Mouse (Mus musculus) stomach, embryonic 15.5 days (tissue): ENCODE data around the gene Gm20388. TPM values are rescaled to one million over a fixed set of nuclear protein-coding genes. Genes with fewer than 3 reads are reported as not detected.
A peak's percentile ranks its signal among the peaks of the same experiment; 100 is the strongest.

Source experiments
- ATAC-seq: fragments of 200-750 bp; cut with Nextera tagmentation; 2 replicates; pipeline ENCODE4 v1.8.0; 2017; ENCODE audit warnings: low read depth, moderate number of reproducible peaks, moderate TSS enrichment; ENCODE audit not compliant: insufficient read depth, low FRiP score
- H3K27ac ChIP-seq: fragments of 300-500 bp; sonication (generic); 2 replicates; pipeline ENCODE4 v1.5.1; 2015; ENCODE audit warnings: mild to moderate bottlenecking, inconsistent platforms
- H3K27me3 ChIP-seq: fragments of 300-500 bp; sonication (generic); replicated peaks from 2 replicates; pipeline ENCODE4 v1.6.1; 2015; ENCODE audit warnings: inconsistent platforms
- H3K36me3 ChIP-seq: fragments of 300-500 bp; sonication (generic); 2 replicates; pipeline ENCODE4 v1.6.1; 2015; ENCODE audit warnings: inconsistent platforms
- H3K4me1 ChIP-seq: fragments of 300-500 bp; sonication (generic); 2 replicates; pipeline ENCODE4 v1.6.1; 2015; ENCODE audit warnings: inconsistent platforms
- H3K4me2 ChIP-seq: fragments of 300-500 bp; sonication (generic); 2 replicates; pipeline ENCODE4 v1.6.1; 2015; ENCODE audit warnings: mild to moderate bottlenecking, inconsistent platforms
- H3K4me3 ChIP-seq: fragments of 300-500 bp; sonication (generic); replicated peaks from 2 replicates; pipeline ENCODE4 v1.5.1; 2015; ENCODE audit warnings: inconsistent platforms
- H3K9ac ChIP-seq: fragments of 300-500 bp; sonication (generic); 2 replicates; pipeline ENCODE4 v1.6.1; 2015; ENCODE audit warnings: inconsistent platforms
- H3K9me3 ChIP-seq: fragments of 300-500 bp; sonication (generic); 2 replicates; pipeline ENCODE4 v1.6.1; 2016; ENCODE audit warnings: inconsistent platforms
- WGBS: fragments of 180-500 bp; shearing (Covaris S2); methylation state at CpG from one replicate; pipeline ENCODE4 v1.1.7; 2015; 5-methylcytosine and 5-hydroxymethylcytosine counted together
- polyA plus RNA-seq: library from polyadenylated mRNA; unstranded; fragments of >200 nt; fragmentation: Nextera tagmentation; extraction: Ambion mirVana; gene quantifications from 2 replicates; pipeline ENCODE4 v1.2.1, GENCODE M21; 2015

Gene Gm20388
- polyA plus RNA-seq, 1 experiment from 2014 or later: not detected

- no peaks in the 10 kb centered on the region for H3K36me3 ChIP-seq
- no peak overlapping the region for H3K4me2 ChIP-seq
- H3K9ac ChIP-seq: no peak overlapping the region
- no peak for ATAC-seq
- peaks cover 7% of the 10 kb centered on the region; the same call in 1 of the 2 replicates for H3K4me1 ChIP-seq
- H3K27me3 ChIP-seq: no peaks in the 10 kb centered on the region
- H3K4me3 ChIP-seq: no peak overlapping the region
- WGBS: 71% methylated on average over 9 of the region's 9 CpGs
- H3K27ac ChIP-seq: no peak overlapping the region
- H3K9me3 ChIP-seq: no peaks in the 10 kb centered on the region
Measured at GRCm38 (mm10) chr8:121857331-121857730, 1946.7 kb downstream of the Gm20388 start.

GRCm38 (mm10) chr8:121857747-121858146, 1947.1 kb downstream of the Gm20388 start:
- 36% methylated on average over 2 of the region's 2 CpGs for WGBS

GRCm38 (mm10) chr8:121861276-121861675, 1950.6 kb downstream of the Gm20388 start:
- no peaks in the 10 kb centered on the region for H3K9me3 ChIP-seq
- ATAC-seq: no peak

More at GRCm38 (mm10) chr8:121857747-121858146, 1947.1 kb downstream of the Gm20388 start:
- ATAC-seq: no peak
- H3K27ac ChIP-seq: no peak overlapping the region
- no peak overlapping the region for H3K9ac ChIP-seq
- H3K9me3 ChIP-seq: no peaks in the 10 kb centered on the region
- no peaks in the 10 kb centered on the region for H3K27me3 ChIP-seq
- H3K4me2 ChIP-seq: no peak overlapping the region
- H3K4me3 ChIP-seq: no peak overlapping the region
- H3K4me1 ChIP-seq: 0 out of 2 replicates have a peak, but pooled peaks cover 3% of the 10 kb centered on the region
- no peaks in the 10 kb centered on the region for H3K36me3 ChIP-seq

GRCm38 (mm10) chr8:121861806-121862548, 1951.3 kb downstream of the Gm20388 start:
- 0 out of 2 replicates have a peak, but pooled peaks cover 3% of the 10 kb centered on the region for H3K4me1 ChIP-seq
- no peaks in the 10 kb centered on the region for H3K9me3 ChIP-seq
- no peak overlapping the region for H3K27ac ChIP-seq
- 63% methylated on average over 12 of the region's 12 CpGs for WGBS
- H3K4me3 ChIP-seq: no peak overlapping the region
- H3K36me3 ChIP-seq: no peaks in the 10 kb centered on the region
- no peak overlapping the region for H3K4me2 ChIP-seq
- no peaks in the 10 kb centered on the region for H3K27me3 ChIP-seq
- ATAC-seq: peak; percentile 67; the same call in 1 of the 2 replicates
- H3K9ac ChIP-seq: no peak overlapping the region

More at GRCm38 (mm10) chr8:121861276-121861675, 1950.6 kb downstream of the Gm20388 start:
- H3K36me3 ChIP-seq: no peaks in the 10 kb centered on the region
- no peaks in the 10 kb centered on the region for H3K27me3 ChIP-seq
- 0 out of 2 replicates have a peak, but pooled peaks cover 3% of the 10 kb centered on the region for H3K4me1 ChIP-seq
- H3K27ac ChIP-seq: no peak overlapping the region; the same call in 1 of the 2 replicates
- no peak overlapping the region for H3K9ac ChIP-seq
- no peak overlapping the region for H3K4me3 ChIP-seq
- no peak overlapping the region for H3K4me2 ChIP-seq
- 45% methylated on average over 6 of the region's 6 CpGs for WGBS

GRCm38 (mm10) chr8:121865356-121865755, 1954.7 kb downstream of the Gm20388 start:
- Histone ChIP-seq H3K27me3 (no peaks in the 10 kb centered on the region), H3K4me3 (no peak overlapping the region), H3K9ac (no peak overlapping the region), H3K4me2 (no peak overlapping the region), H3K4me1 (0 out of 2 replicates have a peak, but pooled peaks cover 3% of the 10 kb centered on the region), H3K9me3 (no peaks in the 10 kb centered on the region), H3K36me3 (no peaks in the 10 kb centered on the region), H3K27ac (no peak overlapping the region)
- WGBS: 44% methylated on average over 8 of the region's 8 CpGs
- ATAC-seq: peak; percentile 19; the same call in 1 of the 2 replicates

GRCm38 (mm10) chr8:121868196-121868595, 1957.6 kb downstream of the Gm20388 start:
- peaks cover 5% of the 10 kb centered on the region; the same call in 1 of the 2 replicates for H3K4me1 ChIP-seq
- H3K36me3 ChIP-seq: no peaks in the 10 kb centered on the region
- WGBS: 86% methylated on average over 5 of the region's 5 CpGs
- no peaks in the 10 kb centered on the region for H3K27me3 ChIP-seq
- no peaks in the 10 kb centered on the region for H3K9me3 ChIP-seq
- H3K27ac ChIP-seq: no peak overlapping the region
- no peak overlapping the region for H3K9ac ChIP-seq
- no peak for ATAC-seq
- no peak overlapping the region for H3K4me3 ChIP-seq
- H3K4me2 ChIP-seq: no peak overlapping the region

- WGBS: 78% methylated on average over 7 of the region's 7 CpGs
- Histone ChIP-seq H3K27me3 (no peaks in the 10 kb centered on the region), H3K36me3 (no peaks in the 10 kb centered on the region), H3K27ac (no peak overlapping the region), H3K4me2 (no peak overlapping the region), H3K9ac (no peak overlapping the region), H3K4me1 (peaks cover 5% of the 10 kb centered on the region; the same call in 1 of the 2 replicates), H3K9me3 (no peaks in the 10 kb centered on the region), H3K4me3 (no peak overlapping the region)
- no peak for ATAC-seq
Measured at GRCm38 (mm10) chr8:121868896-121869295, 1958.3 kb downstream of the Gm20388 start.

GRCm38 (mm10) chr8:121870190-121870589, 1959.5 kb downstream of the Gm20388 start:
- no peak for ATAC-seq
- no peaks in the 10 kb centered on the region for H3K9me3 ChIP-seq
- no peaks in the 10 kb centered on the region for H3K27me3 ChIP-seq
- 75% methylated on average over 2 of the region's 2 CpGs for WGBS
- no peak overlapping the region for H3K27ac ChIP-seq
- no peak overlapping the region for H3K4me2 ChIP-seq
- no peak overlapping the region for H3K9ac ChIP-seq
- H3K4me3 ChIP-seq: no peak overlapping the region
- H3K4me1 ChIP-seq: peaks cover 14% of the 10 kb centered on the region
- H3K36me3 ChIP-seq: no peaks in the 10 kb centered on the region

- no peak overlapping the region for H3K9ac ChIP-seq
- peak; percentile 58 for ATAC-seq
Measured at GRCm38 (mm10) chr8:121871833-121872440, 1961.3 kb downstream of the Gm20388 start.

GRCm38 (mm10) chr8:121874031-121874430, 1963.4 kb downstream of the Gm20388 start:
- H3K4me3 ChIP-seq: no peak overlapping the region
- peak; percentile 57 for ATAC-seq
- peak overlapping the region; percentile 49; the same call in 1 of the 2 replicates for H3K27ac ChIP-seq
- no peak overlapping the region for H3K4me2 ChIP-seq
- H3K4me1 ChIP-seq: peaks cover 14% of the 10 kb centered on the region
- WGBS: 47% methylated on average over 9 of the region's 9 CpGs
- H3K36me3 ChIP-seq: no peaks in the 10 kb centered on the region
- H3K27me3 ChIP-seq: no peaks in the 10 kb centered on the region
- no peaks in the 10 kb centered on the region for H3K9me3 ChIP-seq
- H3K9ac ChIP-seq: no peak overlapping the region

More at GRCm38 (mm10) chr8:121871833-121872440, 1961.3 kb downstream of the Gm20388 start:
- H3K27me3 ChIP-seq: no peaks in the 10 kb centered on the region
- H3K27ac ChIP-seq: peak overlapping the region; percentile 70
- no peak overlapping the region for H3K4me3 ChIP-seq
- H3K36me3 ChIP-seq: no peaks in the 10 kb centered on the region
- WGBS: 15% methylated on average over 10 of the region's 10 CpGs
- H3K9me3 ChIP-seq: no peaks in the 10 kb centered on the region
- peaks cover 14% of the 10 kb centered on the region for H3K4me1 ChIP-seq
- peak overlapping the region; percentile 4; the same call in 1 of the 2 replicates for H3K4me2 ChIP-seq

GRCm38 (mm10) chr8:121875045-121875444, 1964.4 kb downstream of the Gm20388 start:
- peak overlapping the region; percentile 38 for H3K27ac ChIP-seq
- ATAC-seq: no peak
- no peak overlapping the region for H3K9ac ChIP-seq
- no peaks in the 10 kb centered on the region for H3K36me3 ChIP-seq
- peaks cover 14% of the 10 kb centered on the region for H3K4me1 ChIP-seq
- H3K4me3 ChIP-seq: no peak overlapping the region
- H3K27me3 ChIP-seq: no peaks in the 10 kb centered on the region
- no peaks in the 10 kb centered on the region for H3K9me3 ChIP-seq
- WGBS: 52% methylated on average over 3 of the region's 3 CpGs
- H3K4me2 ChIP-seq: no peak overlapping the region

- no peaks in the 10 kb centered on the region for H3K36me3 ChIP-seq
- H3K27ac ChIP-seq: peak overlapping the region; percentile 38; the same call in 1 of the 2 replicates
- H3K4me1 ChIP-seq: peaks cover 14% of the 10 kb centered on the region
- 74% methylated on average over 9 of the region's 9 CpGs for WGBS
- H3K9me3 ChIP-seq: no peaks in the 10 kb centered on the region
- ATAC-seq: no peak
- H3K4me2 ChIP-seq: no peak overlapping the region
- no peak overlapping the region for H3K9ac ChIP-seq
- H3K4me3 ChIP-seq: no peak overlapping the region
- no peaks in the 10 kb centered on the region for H3K27me3 ChIP-seq
Measured at GRCm38 (mm10) chr8:121875517-121875916, 1964.9 kb downstream of the Gm20388 start.
